Mouse (Mus musculus): ENCODE results near the gene Myl6b. TPM values are rescaled to one million over a fixed set of nuclear protein-coding genes. Genes with fewer than 3 reads are reported as not detected.
"Not testable (repeated sequence)": the region's sequence is repeated elsewhere in the genome, so short reads cannot be mapped to it uniquely, and the experiment has no call there.

Gene Myl6b
- polyA plus RNA-seq, 1 experiment: 0.76 TPM

DNA sequence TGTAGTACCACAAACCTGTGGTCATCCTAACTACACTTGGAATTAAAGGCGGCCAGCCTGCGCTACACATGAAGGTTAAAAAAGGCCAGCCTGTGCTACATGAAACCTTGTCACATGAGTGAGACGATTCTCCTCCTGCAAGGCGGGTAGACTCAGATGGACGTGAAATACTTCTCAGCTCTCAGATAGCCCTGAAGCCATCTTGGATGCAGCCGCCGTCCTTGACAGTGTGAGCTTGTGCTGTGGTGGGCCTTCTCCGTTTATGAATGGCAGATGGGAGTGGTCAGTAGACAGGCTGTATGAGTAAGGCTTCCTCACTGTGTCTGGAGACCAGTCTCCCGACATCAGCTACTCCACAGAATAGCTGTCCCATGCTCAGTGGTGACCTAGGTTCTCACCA is 10.7 kb upstream of the Myl6b start:
- H3K4me3 ChIP-seq (replicated peaks): no peak overlapping the region
- H3K4me1 ChIP-seq (ENCODE audit: control insufficient read depth): peaks cover 34% of the 10 kb centered on the region
- H3K36me3 ChIP-seq (ENCODE audit: control insufficient read depth): peaks cover 45% of the 10 kb centered on the region
- H3K27me3 ChIP-seq (ENCODE audit: control insufficient read depth): no peaks in the 10 kb centered on the region
- TF ChIP-seq GATA1 (IDR thresholded peaks at IDR 0.05; ENCODE audit: low read length) (no peak), TAL1 (IDR thresholded peaks at IDR 0.05; ENCODE audit: low read length) (no peak)
- H3K9me3 ChIP-seq (ENCODE audit: control insufficient read depth, low read length): peaks cover 2% of the 10 kb centered on the region; the same call in 1 of the 2 replicates

DNA sequence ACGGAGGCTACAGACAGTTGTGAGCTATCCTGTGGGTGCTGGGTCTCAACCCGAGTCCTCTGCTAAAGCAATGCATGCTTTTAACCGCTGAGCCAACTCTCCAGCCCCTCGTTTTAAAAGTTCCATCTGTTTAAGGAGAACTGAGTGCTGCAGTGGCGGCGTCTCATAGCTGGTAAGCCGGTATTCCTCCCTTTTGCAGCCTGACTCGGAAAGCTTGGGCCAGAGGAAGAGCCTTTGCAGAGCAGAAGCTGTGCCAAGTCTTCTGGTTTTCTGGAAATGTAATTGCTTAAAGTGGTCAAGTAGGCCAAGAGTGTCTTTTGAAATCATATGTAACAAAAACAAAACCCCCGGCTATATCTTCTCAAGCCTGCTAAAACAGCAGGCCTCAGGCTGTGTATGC is 9.8 kb upstream of the Myl6b start:
- Histone ChIP-seq H3K4me3 (replicated peaks) (no peak overlapping the region), H3K36me3 (ENCODE audit: control insufficient read depth) (peaks cover 46% of the 10 kb centered on the region), H3K27me3 (ENCODE audit: control insufficient read depth) (no peaks in the 10 kb centered on the region), H3K9me3 (ENCODE audit: control insufficient read depth, low read length) (peaks cover 2% of the 10 kb centered on the region; the same call in 1 of the 2 replicates), H3K4me1 (ENCODE audit: control insufficient read depth) (peaks cover 42% of the 10 kb centered on the region)
- no peak for TF ChIP-seq TAL1 (IDR thresholded peaks at IDR 0.05; ENCODE audit: low read length)
- TF ChIP-seq GATA1 (IDR thresholded peaks at IDR 0.05; ENCODE audit: low read length): no peak

DNA sequence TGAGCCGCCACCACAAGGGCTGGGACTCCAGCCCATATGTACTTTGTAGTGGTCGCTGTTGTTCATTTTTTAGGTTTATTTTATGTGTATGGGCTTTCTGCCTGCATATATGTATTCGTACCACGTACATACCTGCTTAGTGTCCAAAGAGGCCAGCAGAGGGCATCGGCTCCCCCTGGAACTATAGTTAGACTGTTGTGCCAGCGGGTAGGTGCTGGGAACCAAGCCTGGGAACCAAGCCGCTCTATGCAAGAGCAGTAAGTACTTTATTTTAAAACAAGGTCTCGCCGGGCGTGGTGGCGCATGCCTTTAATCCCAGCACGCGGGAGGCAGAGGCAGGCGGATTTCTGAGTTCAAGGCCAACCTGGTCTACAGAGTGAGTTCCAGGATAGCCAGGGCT is 7.5 kb upstream of the Myl6b start:
- Histone ChIP-seq H3K4me1 (ENCODE audit: control insufficient read depth) (peaks cover 32% of the 10 kb centered on the region), H3K36me3 (ENCODE audit: control insufficient read depth) (peaks cover 29% of the 10 kb centered on the region)

DNA sequence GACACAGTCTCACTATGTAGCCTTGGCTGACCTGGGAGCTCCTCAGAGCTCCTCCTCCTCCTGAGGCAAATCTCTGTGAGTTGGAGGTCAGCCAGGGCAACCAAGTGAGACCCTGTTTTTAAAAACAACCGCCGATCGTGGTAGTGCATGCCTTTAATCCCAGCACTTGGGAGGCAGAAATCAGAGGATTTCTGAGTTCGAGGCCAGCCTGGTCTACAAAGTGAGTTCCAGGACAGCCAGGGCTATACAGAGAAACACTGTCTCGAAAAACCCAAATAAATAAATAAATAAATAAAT is 6.8 kb upstream of the Myl6b start:
- H3K9me3 ChIP-seq (ENCODE audit: control insufficient read depth, low read length); H3K27me3 ChIP-seq (ENCODE audit: control insufficient read depth); H3K4me3 ChIP-seq (replicated peaks): not testable (repeated sequence)
- peaks cover 28% of the 10 kb centered on the region for H3K4me1 ChIP-seq (ENCODE audit: control insufficient read depth)
- H3K36me3 ChIP-seq (ENCODE audit: control insufficient read depth): peaks cover 23% of the 10 kb centered on the region

More for the DNA sequence above, 7.5 kb upstream of the Myl6b start:
- H3K9me3 ChIP-seq (ENCODE audit: control insufficient read depth, low read length): peaks cover 2% of the 10 kb centered on the region; the same call in 1 of the 2 replicates
- no peak overlapping the region for H3K4me3 ChIP-seq (replicated peaks)
- no peak for TF ChIP-seq TAL1 (IDR thresholded peaks at IDR 0.05; ENCODE audit: low read length)
- TF ChIP-seq GATA1 (IDR thresholded peaks at IDR 0.05; ENCODE audit: low read length): no peak
- H3K27me3 ChIP-seq (ENCODE audit: control insufficient read depth): no peaks in the 10 kb centered on the region

DNA sequence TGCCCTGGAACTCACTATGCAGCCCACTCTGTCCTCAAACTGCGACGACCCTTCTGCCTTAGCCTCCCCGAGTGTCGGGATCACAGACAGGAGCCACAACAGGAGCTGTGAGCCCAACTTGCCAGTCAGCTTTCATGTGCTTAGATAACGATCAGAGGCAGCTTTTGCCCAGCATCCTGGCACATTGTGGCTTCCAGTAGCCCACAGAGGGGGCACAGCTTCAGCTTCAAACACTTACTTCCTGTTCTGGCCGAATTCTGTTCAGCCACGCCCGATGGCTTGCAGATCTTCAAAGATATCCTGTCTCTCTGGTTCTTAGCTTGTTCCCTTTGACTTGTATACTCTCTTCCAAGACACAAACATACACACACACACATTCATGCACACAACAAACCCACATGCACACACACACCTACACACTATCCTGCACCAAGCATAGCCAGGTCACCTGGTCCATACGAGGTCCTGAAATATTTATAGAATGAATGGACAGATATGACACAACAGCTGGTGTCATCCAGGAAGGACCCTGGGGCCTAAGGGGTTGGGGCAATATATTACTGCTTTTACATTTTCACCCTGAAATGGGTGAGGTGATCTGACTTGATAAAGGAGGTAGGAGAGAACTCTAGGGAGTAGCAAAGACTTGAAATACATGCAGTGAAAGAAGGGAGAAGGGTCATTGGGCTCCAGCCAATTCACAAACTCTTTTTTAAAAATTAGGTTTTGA is 6.3 kb upstream of the Myl6b start:
- H3K4me1 ChIP-seq (ENCODE audit: control insufficient read depth): peaks cover 28% of the 10 kb centered on the region
- H3K4me3 ChIP-seq (replicated peaks): peak overlapping the region; percentile 14
- peaks cover 2% of the 10 kb centered on the region; the same call in 1 of the 2 replicates for H3K9me3 ChIP-seq (ENCODE audit: control insufficient read depth, low read length)
- H3K27me3 ChIP-seq (ENCODE audit: control insufficient read depth): no peaks in the 10 kb centered on the region
- TF ChIP-seq TAL1 (IDR thresholded peaks at IDR 0.05; ENCODE audit: low read length) (no peak), GATA1 (IDR thresholded peaks at IDR 0.05; ENCODE audit: low read length) (peak; percentile 53; the same call in 1 of the 2 replicates)
- peaks cover 18% of the 10 kb centered on the region for H3K36me3 ChIP-seq (ENCODE audit: control insufficient read depth)

DNA sequence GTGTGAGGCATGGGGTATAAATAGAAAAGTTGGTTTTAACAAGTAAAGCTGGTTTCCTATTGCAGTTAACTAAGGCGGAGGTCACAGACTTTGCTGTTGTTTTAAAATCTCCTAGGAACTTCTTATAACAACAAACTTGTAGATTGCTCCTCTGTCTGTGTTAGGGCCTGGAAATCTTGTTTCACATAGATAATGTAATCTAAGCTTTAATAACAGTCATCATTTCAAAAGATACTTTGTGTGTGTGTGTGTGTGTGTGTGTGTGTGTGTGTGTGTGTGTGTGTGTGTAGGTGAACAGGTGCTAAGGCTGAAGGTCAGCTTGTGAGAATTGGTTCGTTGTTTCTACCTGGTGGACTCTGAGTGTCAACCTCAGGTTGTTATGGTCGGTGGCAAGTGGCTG is 5.5 kb upstream of the Myl6b start:
- H3K4me3 ChIP-seq (replicated peaks): no peak overlapping the region
- no peaks in the 10 kb centered on the region for H3K27me3 ChIP-seq (ENCODE audit: control insufficient read depth)
- peaks cover 2% of the 10 kb centered on the region; the same call in 1 of the 2 replicates for H3K9me3 ChIP-seq (ENCODE audit: control insufficient read depth, low read length)
- peaks cover 11% of the 10 kb centered on the region for H3K36me3 ChIP-seq (ENCODE audit: control insufficient read depth)
- TF ChIP-seq GATA1 (IDR thresholded peaks at IDR 0.05; ENCODE audit: low read length): no peak
- TF ChIP-seq TAL1 (IDR thresholded peaks at IDR 0.05; ENCODE audit: low read length): no peak
- H3K4me1 ChIP-seq (ENCODE audit: control insufficient read depth): peaks cover 36% of the 10 kb centered on the region

DNA sequence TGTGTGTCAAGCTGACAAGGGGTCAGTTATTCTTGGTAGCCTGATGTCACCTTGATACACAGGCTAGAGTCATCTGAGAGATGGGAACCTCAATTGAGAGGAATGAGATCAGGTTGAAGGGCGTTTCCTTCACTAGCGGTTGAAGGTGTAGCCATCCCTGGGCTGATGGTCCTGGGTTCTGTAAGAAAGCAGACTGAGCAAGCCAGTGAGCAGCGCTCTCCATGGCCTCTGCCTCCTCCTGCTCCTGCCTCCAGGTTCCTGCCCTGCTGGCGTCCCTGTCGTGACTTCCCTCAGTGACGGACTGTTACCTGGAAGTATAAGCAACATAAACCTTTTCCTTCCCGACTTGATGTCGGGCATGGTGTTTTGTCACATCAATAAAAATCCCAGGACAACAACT is 5.0 kb upstream of the Myl6b start:
- Histone ChIP-seq H3K4me1 (ENCODE audit: control insufficient read depth) (peaks cover 38% of the 10 kb centered on the region), H3K27me3 (ENCODE audit: control insufficient read depth) (no peaks in the 10 kb centered on the region), H3K9me3 (ENCODE audit: control insufficient read depth, low read length) (peaks cover 2% of the 10 kb centered on the region; the same call in 1 of the 2 replicates), H3K4me3 (replicated peaks) (no peak overlapping the region), H3K36me3 (ENCODE audit: control insufficient read depth) (peaks cover 11% of the 10 kb centered on the region)
- TF ChIP-seq TAL1 (IDR thresholded peaks at IDR 0.05; ENCODE audit: low read length): no peak
- TF ChIP-seq GATA1 (IDR thresholded peaks at IDR 0.05; ENCODE audit: low read length): no peak

DNA sequence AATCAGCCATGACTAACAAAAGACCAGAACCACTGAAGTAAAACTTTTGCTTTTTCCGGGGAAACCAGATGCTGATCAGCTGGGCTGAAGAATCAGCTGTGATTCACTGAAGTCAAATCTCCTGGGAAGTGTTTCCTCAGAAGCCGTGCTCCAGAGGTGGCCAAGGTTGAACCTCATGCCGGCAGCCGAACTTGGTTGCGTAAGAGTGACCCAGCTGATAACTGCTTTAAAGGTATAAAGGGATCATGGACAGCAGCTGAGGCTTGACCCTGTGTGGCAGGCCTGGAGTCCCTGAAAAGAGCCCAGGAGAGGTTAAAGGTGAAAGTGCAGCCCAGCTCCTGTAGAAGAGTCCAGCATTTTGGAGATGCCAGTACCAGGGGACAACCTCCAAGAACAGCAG is 3.9 kb upstream of the Myl6b start:
- Histone ChIP-seq H3K4me3 (replicated peaks) (no peak overlapping the region), H3K9me3 (ENCODE audit: control insufficient read depth, low read length) (peaks cover 2% of the 10 kb centered on the region; the same call in 1 of the 2 replicates), H3K4me1 (ENCODE audit: control insufficient read depth) (peaks cover 48% of the 10 kb centered on the region), H3K36me3 (ENCODE audit: control insufficient read depth) (peaks cover 11% of the 10 kb centered on the region), H3K27me3 (ENCODE audit: control insufficient read depth) (no peaks in the 10 kb centered on the region)
- TF ChIP-seq TAL1 (IDR thresholded peaks at IDR 0.05; ENCODE audit: low read length) (no peak), GATA1 (IDR thresholded peaks at IDR 0.05; ENCODE audit: low read length) (no peak)

DNA sequence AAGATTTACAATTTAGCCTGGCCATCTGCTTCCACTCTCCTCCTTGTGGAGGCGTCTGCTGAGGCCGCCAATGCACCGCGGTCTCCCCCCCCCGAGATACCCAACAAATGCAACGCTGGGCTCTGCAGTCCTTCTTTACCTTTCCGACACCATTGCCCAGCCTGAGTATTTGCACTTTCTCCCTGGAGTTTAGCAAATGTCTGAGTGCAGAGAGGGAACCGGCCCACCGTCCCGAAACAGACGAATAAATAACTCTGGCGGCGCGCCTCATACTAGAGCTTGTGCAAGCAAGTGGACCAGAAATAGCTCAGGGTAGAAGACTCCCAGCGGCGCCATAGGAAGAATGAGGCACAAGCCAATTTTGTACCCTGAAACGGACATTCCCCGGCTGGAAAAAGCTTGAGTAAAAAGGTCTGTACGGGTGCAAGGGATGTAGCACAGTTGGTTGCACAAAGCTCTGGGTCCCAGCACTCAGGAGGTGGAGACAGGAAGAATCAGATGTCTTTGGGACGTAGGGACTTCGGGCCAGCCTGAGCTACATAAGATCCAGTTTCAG is 709 bp upstream of the Myl6b start:
- peaks cover 61% of the 10 kb centered on the region for H3K4me1 ChIP-seq (ENCODE audit: control insufficient read depth)
- peak overlapping the region; percentile 78 for H3K4me3 ChIP-seq (replicated peaks)
- no peaks in the 10 kb centered on the region for H3K9me3 ChIP-seq (ENCODE audit: control insufficient read depth, low read length)
- TF ChIP-seq TAL1 (IDR thresholded peaks at IDR 0.05; ENCODE audit: low read length): no peak
- no peak for TF ChIP-seq GATA1 (IDR thresholded peaks at IDR 0.05; ENCODE audit: low read length)
- H3K27me3 ChIP-seq (ENCODE audit: control insufficient read depth): no peaks in the 10 kb centered on the region
- peaks cover 4% of the 10 kb centered on the region; the same call in 1 of the 2 replicates for H3K36me3 ChIP-seq (ENCODE audit: control insufficient read depth)

Measured in erythroblast, embryonic 14.5 days (primary cell).